Mouse (Mus musculus) heart, adult 2 months (tissue): ENCODE results near the gene Hist1h2bh. TPM values are rescaled to one million over a fixed set of nuclear protein-coding genes. Genes with fewer than 3 reads are reported as not detected.
"Not testable (repeated sequence)": the region's sequence is repeated elsewhere in the genome, so short reads cannot be mapped to it uniquely, and the experiment has no call there.

ENCODE experiments used
- DNase-seq, 2 experiments: peaks; one replicate each; pipeline ENCODE4 v3.0.0; 2021
- H3K27ac ChIP-seq: fragments of 200-600 bp; 2 replicates; pipeline ENCODE4 v1.8.1; 2022
- H3K27me3 ChIP-seq: fragments of 200-500 bp; 2 replicates; pipeline ENCODE4 v1.6.1; 2012; ENCODE audit warnings: mild to moderate bottlenecking, low read length, inconsistent platforms, mixed read lengths; ENCODE audit not compliant: control insufficient read depth, insufficient read depth
- H3K36me3 ChIP-seq: fragments of 200-500 bp; 2 replicates; pipeline ENCODE4 v1.6.1; 2012; ENCODE audit warnings: low read length, inconsistent platforms; ENCODE audit not compliant: control insufficient read depth, insufficient read depth
- H3K4me1 ChIP-seq: fragments of 200-500 bp; 2 replicates; pipeline ENCODE4 v1.6.1; 2011; ENCODE audit warnings: low read length; ENCODE audit not compliant: control insufficient read depth, insufficient read depth
- H3K4me3 ChIP-seq: fragments of 200-600 bp; 2 replicates; pipeline ENCODE4 v1.8.1; 2022
- H3K79me2 ChIP-seq: fragments of 200-500 bp; replicated peaks from 2 replicates; pipeline ENCODE4 v1.6.1; 2012; ENCODE audit warnings: mild to moderate bottlenecking, inconsistent platforms, low read length, moderate library complexity, mixed read lengths; ENCODE audit not compliant: control insufficient read depth, insufficient read depth
- H3K9ac ChIP-seq: fragments of 200-500 bp; 2 replicates; pipeline ENCODE4 v1.6.1; 2012; ENCODE audit warnings: low read depth, mild to moderate bottlenecking, control low read depth, inconsistent platforms, low read length, mixed read lengths
- CTCF ChIP-seq: fragments of 200-600 bp; IDR thresholded peaks from 2 replicates; pipeline ENCODE4 v1.8.1; 2022; ENCODE audit warnings: antibody characterized with exemption, mild to moderate bottlenecking, moderate library complexity
- EP300 ChIP-seq: fragments of 200-500 bp; IDR thresholded peaks from 2 replicates; pipeline ENCODE4 v1.6.1; 2011; ENCODE audit warnings: low read depth, low read length, control low read depth; ENCODE audit not compliant: insufficient read depth
- POLR2A ChIP-seq: fragments of 200-500 bp; IDR thresholded peaks from 2 replicates; pipeline ENCODE4 v1.6.1; 2011; ENCODE audit warnings: mild to moderate bottlenecking, low read depth, low read length, control low read depth; ENCODE audit not compliant: insufficient read depth
- WGBS: fragments of 180-500 bp; shearing (Covaris S2); methylation state at CpG from one replicate; pipeline ENCODE4 v1.1.7; 2018; 5-methylcytosine and 5-hydroxymethylcytosine counted together
- intact Hi-C: fragments of 180-260 bp; cut with DNase I; formaldehyde crosslinking; loops from one replicate; pipeline ENCODE4 v1.15.1; 2025
- polyA plus RNA-seq: library from polyadenylated mRNA; depleted of rRNA; stranded (reverse); fragments of >200 nt; gene quantifications from 2 replicates; pipeline ENCODE4 v1.2.3, GENCODE M21; 2012
- total RNA-seq, 2 experiments: library from RNA; stranded (reverse); gene quantifications; 2 replicates each; pipeline ENCODE4 v1.2.3; 2021

Hist1h2bh gene
- total and polyA plus RNA-seq, 3 experiments, result 0.29 to 1.2 (median 1.1) TPM

DNA sequence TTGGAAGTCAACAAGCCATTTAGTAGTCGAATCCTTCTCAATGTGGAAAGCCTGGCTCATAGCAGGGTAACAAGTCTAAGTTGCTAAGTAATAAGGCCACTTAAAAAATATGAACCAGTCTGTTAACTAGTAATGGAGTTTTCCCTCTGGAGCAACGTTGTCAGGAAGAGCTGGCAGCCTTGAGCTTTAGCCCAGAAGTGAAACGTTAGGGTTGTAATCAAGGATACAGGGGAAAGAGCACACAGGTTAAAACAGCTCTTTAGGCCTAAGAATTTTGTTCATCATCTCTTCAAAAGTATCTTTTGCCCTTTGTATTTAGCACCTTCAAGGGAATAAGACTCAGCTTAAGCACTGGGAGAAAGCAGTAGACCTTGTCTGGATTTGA is 7.6 kb upstream of the Hist1h2bh start:
- no peak for DNase-seq
- TF ChIP-seq EP300 (no peak), POLR2A (no peak), CTCF (no peak)
- Histone ChIP-seq H3K79me2 (no peaks in the 10 kb centered on the region), H3K27me3 (no peaks in the 10 kb centered on the region), H3K4me1 (no peaks in the 10 kb centered on the region; the same call in none of the 2 replicates), H3K9ac (no peak overlapping the region), H3K4me3 (peak overlapping the region; percentile 49), H3K27ac (peak overlapping the region; percentile 64), H3K36me3 (no peaks in the 10 kb centered on the region)
- intact Hi-C loops, result no loop called here
- 21% methylated on average over 3 of the region's 3 CpGs for WGBS

DNA sequence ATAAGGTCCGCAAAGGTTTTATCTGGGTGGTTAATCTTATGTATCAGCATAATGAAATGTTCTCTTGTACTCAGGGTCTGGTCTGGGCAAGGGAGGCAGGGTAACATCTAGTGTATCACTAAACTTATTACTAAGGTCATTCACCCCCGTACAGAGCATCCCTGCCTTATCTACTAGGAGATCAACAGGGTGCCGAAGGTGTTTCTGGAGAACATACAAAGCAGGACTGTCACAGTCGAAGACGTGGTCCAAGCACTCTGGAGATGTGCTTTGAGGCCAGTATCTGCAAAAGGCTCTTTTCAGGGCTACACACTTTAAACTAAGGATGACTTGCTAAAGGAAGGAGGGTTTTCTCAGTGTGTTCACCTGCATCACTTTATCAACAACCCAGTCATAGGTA is 3.5 kb upstream of the Hist1h2bh start:
- intact Hi-C loops, result no loop called here

DNA sequence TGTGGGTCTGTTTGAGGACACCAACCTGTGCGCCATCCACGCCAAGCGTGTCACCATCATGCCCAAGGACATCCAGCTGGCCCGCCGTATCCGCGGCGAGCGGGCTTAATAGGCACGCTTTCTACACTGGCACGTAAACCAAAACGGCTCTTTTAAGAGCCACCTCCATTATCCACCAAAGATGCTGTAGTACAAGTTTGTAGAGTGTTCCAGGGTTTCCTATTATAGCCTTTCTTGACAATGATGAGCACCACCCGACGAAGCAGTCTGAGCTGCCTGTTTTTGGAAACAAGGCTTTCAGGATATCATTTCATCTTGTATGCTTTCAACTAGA is 1.6 kb upstream of the Hist1h2bh start:
- intact Hi-C loops, result loop anchor here (2.0 kb wide), 1 partner anchor 14 kb away; the partner anchor contains the start of gene Hist1h4h
- not testable (repeated sequence) for H3K36me3 ChIP-seq, H3K27me3 ChIP-seq, H3K79me2 ChIP-seq, H3K27ac ChIP-seq, H3K4me1 ChIP-seq, DNase-seq
- H3K9ac ChIP-seq, result peak overlapping the region; percentile 60
- 0% methylated on average over 13 of the region's 14 CpGs for WGBS
- peak overlapping the region; percentile 81 for H3K4me3 ChIP-seq

More for the DNA sequence above, 3.5 kb upstream of the Hist1h2bh start:
- WGBS, result 81% methylated on average over 5 of the region's 5 CpGs
- Histone ChIP-seq H3K79me2 (no peaks in the 10 kb centered on the region), H3K9ac (no peak overlapping the region), H3K27ac (no peak overlapping the region), H3K27me3 (no peaks in the 10 kb centered on the region), H3K36me3 (no peaks in the 10 kb centered on the region), H3K4me1 (no peaks in the 10 kb centered on the region; the same call in 1 of the 2 replicates), H3K4me3 (no peak overlapping the region)
- no peak for TF ChIP-seq POLR2A
- TF ChIP-seq EP300, result no peak
- no peak for TF ChIP-seq CTCF
- DNase-seq, result no peak

DNA sequence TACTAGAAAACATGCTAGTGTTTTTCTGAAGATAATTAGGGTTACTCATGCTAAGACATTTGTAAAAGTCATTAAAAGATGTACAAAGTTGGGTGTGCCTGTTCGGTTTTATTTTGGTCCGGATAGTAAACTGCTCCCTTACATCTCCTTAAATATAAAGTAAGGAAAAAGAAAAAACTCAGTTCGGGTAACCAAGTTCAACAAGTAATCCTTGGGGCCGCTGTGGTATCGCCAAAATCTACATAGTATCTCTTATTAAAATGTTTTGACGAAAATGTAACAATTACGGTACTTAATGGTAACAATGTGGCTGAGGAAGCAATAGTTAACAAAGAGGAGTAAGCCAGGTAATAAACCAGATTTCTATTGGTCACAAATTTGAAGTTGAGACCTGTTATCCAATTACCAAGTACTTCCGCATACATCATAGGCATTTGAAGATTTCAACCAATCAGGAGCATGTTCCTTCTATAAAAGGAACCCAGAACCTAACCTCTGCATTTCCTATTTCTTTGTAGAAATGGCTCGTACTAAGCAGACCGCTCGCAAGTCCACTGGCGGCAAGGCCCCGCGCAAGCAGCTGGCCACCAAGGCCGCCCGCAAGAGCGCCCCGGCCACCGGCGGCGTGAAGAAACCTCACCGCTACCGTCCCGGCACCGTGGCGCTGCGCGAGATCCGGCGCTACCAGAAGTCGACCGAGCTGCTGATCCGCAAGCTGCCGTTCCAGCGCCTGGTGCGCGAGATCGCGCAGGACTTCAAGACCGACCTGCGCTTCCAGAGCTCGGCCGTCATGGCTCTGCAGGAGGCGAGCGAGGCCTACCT is 984 bp upstream of the Hist1h2bh start, which contains the start of gene Hist1h3f:
TSS of gene Hist1h3f (plus strand) at position 88 of the 822 bp plus-strand sequence.
- Histone ChIP-seq H3K4me1 (no peaks in the 10 kb centered on the region; the same call in 1 of the 2 replicates), H3K9ac (peak within 1 kb of the TSS; percentile 95), H3K27ac (peak within 1 kb of the TSS; percentile 84), H3K36me3 (no peaks in the 10 kb centered on the region), H3K4me3 (peak within 1 kb of the TSS; percentile 81), H3K27me3 (no peaks in the 10 kb centered on the region), H3K79me2 (no peaks in the 10 kb centered on the region)
- peak; percentile 78 to 80 for DNase-seq
- under 1% methylated on average over 30 of the region's 45 CpGs for WGBS
- intact Hi-C loops, result loop anchor here (2.0 kb wide), 1 partner anchor 13 kb away; the partner anchor contains the start of gene Hist1h4h
- no peak for TF ChIP-seq CTCF
- peak; percentile 95 for TF ChIP-seq POLR2A

DNA sequence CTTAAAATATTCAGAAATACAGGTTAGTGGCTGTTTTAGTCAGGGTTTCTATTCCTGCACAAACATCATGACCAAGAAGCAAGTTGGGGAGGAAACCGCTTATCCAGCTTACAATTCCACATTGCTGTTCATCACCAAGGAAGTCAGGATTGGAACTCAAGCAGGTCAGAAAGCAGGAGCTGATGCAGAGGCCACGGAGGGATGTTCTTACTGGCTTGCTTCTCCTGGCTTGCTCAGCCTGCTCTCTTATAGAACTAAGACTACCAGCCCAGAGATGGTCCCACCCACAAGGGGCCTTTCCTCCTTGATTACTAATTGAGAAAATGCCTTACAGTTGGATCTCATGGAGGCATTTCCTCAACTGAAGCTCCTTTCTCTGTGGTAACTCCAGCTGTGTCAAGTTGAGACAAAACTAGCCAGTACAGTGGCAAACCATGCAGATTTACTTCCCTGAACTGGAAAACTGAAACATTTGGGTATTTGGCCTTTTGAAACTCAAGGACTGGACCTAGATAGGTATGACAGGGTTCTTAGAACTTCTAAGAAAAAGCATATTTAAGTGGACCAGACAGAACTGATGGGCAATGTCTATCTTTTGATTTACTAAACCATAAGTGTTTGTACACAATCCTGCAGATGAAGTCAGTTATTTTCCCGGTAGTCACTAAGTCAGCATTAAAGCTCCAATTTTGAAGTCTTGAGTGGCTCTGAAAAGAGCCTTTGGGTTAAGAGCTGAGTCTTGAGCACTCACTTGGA is 789 bp downstream of the Hist1h2bh start:
- H3K79me2 ChIP-seq, H3K36me3 ChIP-seq, DNase-seq, H3K27me3 ChIP-seq, intact Hi-C loops, H3K4me1 ChIP-seq, H3K27ac ChIP-seq: not testable (repeated sequence)
- peak overlapping the region; percentile 54 for H3K9ac ChIP-seq
- peak overlapping the region; percentile 81 for H3K4me3 ChIP-seq
- WGBS, result 16% methylated on average over 3 of the region's 3 CpGs

DNA sequence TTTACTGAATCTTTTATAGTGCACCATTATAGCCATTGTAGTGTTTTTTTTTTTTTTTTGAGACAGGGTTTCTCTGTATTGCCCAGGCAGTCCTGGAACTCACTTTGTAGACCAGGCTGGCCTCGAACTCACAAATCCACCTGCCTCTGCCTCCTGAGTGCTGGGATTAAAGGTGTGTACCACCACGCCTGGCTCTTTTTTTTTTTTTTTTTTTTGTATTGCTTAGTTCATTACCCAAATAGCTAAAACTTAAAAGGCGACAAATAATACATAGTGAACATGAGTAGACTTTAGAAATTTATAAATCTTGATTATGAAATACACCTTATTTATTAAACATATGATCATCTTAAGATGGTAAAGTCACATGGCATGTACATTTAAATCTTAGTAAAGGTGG is 1.7 kb downstream of the Hist1h2bh start:
- 89% methylated on average over 3 of the region's 3 CpGs for WGBS
- no peak for DNase-seq
- no peak overlapping the region for H3K9ac ChIP-seq
- no peak overlapping the region for H3K27ac ChIP-seq
- intact Hi-C loops, result no loop called here
- no peaks in the 10 kb centered on the region for H3K36me3 ChIP-seq
- H3K4me3 ChIP-seq, result no peak overlapping the region
- no peak for TF ChIP-seq CTCF
- no peak for TF ChIP-seq EP300
- no peak for TF ChIP-seq POLR2A
- no peaks in the 10 kb centered on the region for H3K27me3 ChIP-seq
- no peaks in the 10 kb centered on the region for H3K79me2 ChIP-seq
- H3K4me1 ChIP-seq, result no peaks in the 10 kb centered on the region; the same call in 1 of the 2 replicates

DNA sequence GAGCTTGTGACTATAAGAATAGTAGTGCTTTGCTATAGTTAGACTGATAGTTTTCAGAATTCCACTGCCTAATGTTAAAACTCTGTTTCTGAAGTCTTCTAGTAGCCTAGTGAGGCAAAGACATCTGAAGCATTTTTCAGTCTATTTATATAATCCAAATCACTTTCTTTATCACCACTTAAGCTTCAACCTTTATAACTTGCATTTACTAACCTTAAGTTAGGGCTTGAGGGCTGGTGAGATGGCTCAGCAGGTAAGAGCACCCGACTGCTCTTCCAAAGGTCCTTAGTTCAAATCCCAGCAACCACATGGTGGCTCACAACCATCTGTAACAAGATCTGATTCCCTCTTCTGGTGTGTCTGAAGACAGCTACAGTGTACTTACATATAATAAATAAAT is 3.4 kb downstream of the Hist1h2bh start:
- H3K79me2 ChIP-seq, H3K36me3 ChIP-seq, intact Hi-C loops, H3K27me3 ChIP-seq, H3K9ac ChIP-seq, DNase-seq, H3K4me3 ChIP-seq, H3K4me1 ChIP-seq, H3K27ac ChIP-seq: not testable (repeated sequence)
- WGBS, result 76% methylated on average over 1 of the region's 1 CpGs
